Mouse (Mus musculus): ENCODE results near the gene Pou2f1. TPM values are rescaled to one million over a fixed set of nuclear protein-coding genes. Genes with fewer than 3 reads are reported as not detected.

Gene Pou2f1
- polyA plus RNA-seq, 1 experiment from 2014 or later, result 14.8 TPM

- Histone ChIP-seq H3K9ac (ENCODE audit: low read length) (no peak overlapping the region), H3K27ac (ENCODE audit: low read depth, low read length) (no peak overlapping the region), H3K27me3 (replicated peaks; ENCODE audit: control insufficient read depth, insufficient read depth, low read length) (peaks cover 15% of the 10 kb centered on the region; the same call in 1 of the 2 replicates), H3K36me3 (ENCODE audit: control insufficient read depth, insufficient read depth, low read length) (no peaks in the 10 kb centered on the region), H3K4me2 (ENCODE audit: low read length) (no peak overlapping the region), H3K9me3 (replicated peaks; ENCODE audit: control insufficient read depth, low read length) (no peaks in the 10 kb centered on the region), H3K4me1 (ENCODE audit: control insufficient read depth, insufficient read depth, low read length) (peaks cover 5% of the 10 kb centered on the region; the same call in 1 of the 2 replicates), H3K4me3 (ENCODE audit: low read depth, low read length) (no peak overlapping the region)
- WGBS, result 90% methylated on average over 8 of the region's 8 CpGs
- ATAC-seq, result no peak
- no peak for DNase-seq (ENCODE audit: low spot score)
Measured at GRCm38 (mm10) chr1:165848417-165848816, 154.1 kb downstream of the Pou2f1 start.

GRCm38 (mm10) chr1:165845366-165845765 is 157.1 kb downstream of the Pou2f1 start:
- ATAC-seq (0 out of 2 replicates have a peak, but pooled peaks have one; percentile 5), DNase-seq (ENCODE audit: low spot score) (no peak)
- Histone ChIP-seq H3K27me3 (replicated peaks; ENCODE audit: control insufficient read depth, insufficient read depth, low read length) (peaks cover 27% of the 10 kb centered on the region), H3K4me1 (ENCODE audit: control insufficient read depth, insufficient read depth, low read length) (peaks cover 15% of the 10 kb centered on the region), H3K9me3 (replicated peaks; ENCODE audit: control insufficient read depth, low read length) (no peaks in the 10 kb centered on the region), H3K9ac (ENCODE audit: low read length) (peak overlapping the region; percentile 61), H3K36me3 (ENCODE audit: control insufficient read depth, insufficient read depth, low read length) (no peaks in the 10 kb centered on the region), H3K4me2 (ENCODE audit: low read length) (peak overlapping the region; percentile 100), H3K4me3 (ENCODE audit: low read depth, low read length) (peak overlapping the region; percentile 46), H3K27ac (ENCODE audit: low read depth, low read length) (no peak overlapping the region)
- 11% methylated on average over 14 of the region's 14 CpGs for WGBS

- 0% methylated on average over 24 of the region's 26 CpGs for WGBS
- DNase-seq (ENCODE audit: low spot score), result no peak
- peak overlapping the region; percentile 61 for H3K9ac ChIP-seq (ENCODE audit: low read length)
Measured at GRCm38 (mm10) chr1:165844956-165845355, 157.5 kb downstream of the Pou2f1 start.

GRCm38 (mm10) chr1:165844466-165844951 is 158.0 kb downstream of the Pou2f1 start:
- peak overlapping the region; percentile 61 for H3K9ac ChIP-seq (ENCODE audit: low read length)
- peaks cover 36% of the 10 kb centered on the region for H3K27me3 ChIP-seq (replicated peaks; ENCODE audit: control insufficient read depth, insufficient read depth, low read length)
- H3K4me2 ChIP-seq (ENCODE audit: low read length), result peak overlapping the region; percentile 100
- H3K27ac ChIP-seq (ENCODE audit: low read depth, low read length), result no peak overlapping the region
- WGBS, result 2% methylated on average over 18 of the region's 20 CpGs
- peak overlapping the region; percentile 46 for H3K4me3 ChIP-seq (ENCODE audit: low read depth, low read length)
- H3K9me3 ChIP-seq (replicated peaks; ENCODE audit: control insufficient read depth, low read length), result no peaks in the 10 kb centered on the region
- H3K4me1 ChIP-seq (ENCODE audit: control insufficient read depth, insufficient read depth, low read length), result peaks cover 15% of the 10 kb centered on the region
- H3K36me3 ChIP-seq (ENCODE audit: control insufficient read depth, insufficient read depth, low read length), result no peaks in the 10 kb centered on the region
- DNase-seq (ENCODE audit: low spot score) (no peak), ATAC-seq (peak; percentile 65)

More at GRCm38 (mm10) chr1:165844956-165845355, 157.5 kb downstream of the Pou2f1 start:
- H3K4me3 ChIP-seq (ENCODE audit: low read depth, low read length), result peak overlapping the region; percentile 46
- H3K27ac ChIP-seq (ENCODE audit: low read depth, low read length), result no peak overlapping the region
- ATAC-seq, result peak; percentile 41
- peak overlapping the region; percentile 100 for H3K4me2 ChIP-seq (ENCODE audit: low read length)
- peaks cover 15% of the 10 kb centered on the region for H3K4me1 ChIP-seq (ENCODE audit: control insufficient read depth, insufficient read depth, low read length)
- H3K36me3 ChIP-seq (ENCODE audit: control insufficient read depth, insufficient read depth, low read length), result no peaks in the 10 kb centered on the region
- H3K9me3 ChIP-seq (replicated peaks; ENCODE audit: control insufficient read depth, low read length), result no peaks in the 10 kb centered on the region
- peaks cover 31% of the 10 kb centered on the region for H3K27me3 ChIP-seq (replicated peaks; ENCODE audit: control insufficient read depth, insufficient read depth, low read length)

- no peak overlapping the region for H3K27ac ChIP-seq (ENCODE audit: low read depth, low read length)
- H3K4me3 ChIP-seq (ENCODE audit: low read depth, low read length), result no peak overlapping the region
- 64% methylated on average over 3 of the region's 3 CpGs for WGBS
- H3K4me1 ChIP-seq (ENCODE audit: control insufficient read depth, insufficient read depth, low read length), result peaks cover 15% of the 10 kb centered on the region
- no peak overlapping the region for H3K9ac ChIP-seq (ENCODE audit: low read length)
- H3K36me3 ChIP-seq (ENCODE audit: control insufficient read depth, insufficient read depth, low read length), result no peaks in the 10 kb centered on the region
- DNase-seq (ENCODE audit: low spot score) (no peak), ATAC-seq (no peak)
- H3K4me2 ChIP-seq (ENCODE audit: low read length), result no peak overlapping the region
- peaks cover 41% of the 10 kb centered on the region for H3K27me3 ChIP-seq (replicated peaks; ENCODE audit: control insufficient read depth, insufficient read depth, low read length)
- no peaks in the 10 kb centered on the region for H3K9me3 ChIP-seq (replicated peaks; ENCODE audit: control insufficient read depth, low read length)
Measured at GRCm38 (mm10) chr1:165843586-165843985, 158.9 kb downstream of the Pou2f1 start.

GRCm38 (mm10) chr1:165842170-165842569 is 160.3 kb downstream of the Pou2f1 start:
- 55% methylated on average over 7 of the region's 7 CpGs for WGBS
- peaks cover 41% of the 10 kb centered on the region for H3K27me3 ChIP-seq (replicated peaks; ENCODE audit: control insufficient read depth, insufficient read depth, low read length)

GRCm38 (mm10) chr1:165840548-165841230 is 161.8 kb downstream of the Pou2f1 start:
- H3K4me1 ChIP-seq (ENCODE audit: control insufficient read depth, insufficient read depth, low read length), result peaks cover 20% of the 10 kb centered on the region
- H3K9ac ChIP-seq (ENCODE audit: low read length), result peak overlapping the region; percentile 56
- 9% methylated on average over 31 of the region's 31 CpGs for WGBS
- DNase-seq (ENCODE audit: low spot score) (no peak), ATAC-seq (0 out of 2 replicates have a peak, but pooled peaks have one; percentile 16)
- H3K4me2 ChIP-seq (ENCODE audit: low read length), result peak overlapping the region; percentile 55
- H3K36me3 ChIP-seq (ENCODE audit: control insufficient read depth, insufficient read depth, low read length), result no peaks in the 10 kb centered on the region
- peak overlapping the region; percentile 22 for H3K4me3 ChIP-seq (ENCODE audit: low read depth, low read length)
- H3K27ac ChIP-seq (ENCODE audit: low read depth, low read length), result no peak overlapping the region
- H3K9me3 ChIP-seq (replicated peaks; ENCODE audit: control insufficient read depth, low read length), result no peaks in the 10 kb centered on the region
- H3K27me3 ChIP-seq (replicated peaks; ENCODE audit: control insufficient read depth, insufficient read depth, low read length), result peaks cover 39% of the 10 kb centered on the region

More at GRCm38 (mm10) chr1:165842170-165842569, 160.3 kb downstream of the Pou2f1 start:
- H3K36me3 ChIP-seq (ENCODE audit: control insufficient read depth, insufficient read depth, low read length), result no peaks in the 10 kb centered on the region
- no peak overlapping the region for H3K27ac ChIP-seq (ENCODE audit: low read depth, low read length)
- no peak for ATAC-seq
- no peaks in the 10 kb centered on the region for H3K9me3 ChIP-seq (replicated peaks; ENCODE audit: control insufficient read depth, low read length)
- peaks cover 20% of the 10 kb centered on the region for H3K4me1 ChIP-seq (ENCODE audit: control insufficient read depth, insufficient read depth, low read length)
- H3K4me3 ChIP-seq (ENCODE audit: low read depth, low read length), result no peak overlapping the region
- H3K9ac ChIP-seq (ENCODE audit: low read length), result no peak overlapping the region
- DNase-seq (ENCODE audit: low spot score), result no peak
- H3K4me2 ChIP-seq (ENCODE audit: low read length), result no peak overlapping the region

GRCm38 (mm10) chr1:165839201-165839600 is 163.3 kb downstream of the Pou2f1 start:
- ATAC-seq, result no peak
- H3K4me1 ChIP-seq (ENCODE audit: control insufficient read depth, insufficient read depth, low read length), result peaks cover 27% of the 10 kb centered on the region

GRCm38 (mm10) chr1:165837546-165837945 is 164.9 kb downstream of the Pou2f1 start:
- Histone ChIP-seq H3K27ac (ENCODE audit: low read depth, low read length) (peak overlapping the region; percentile 53; the same call in 1 of the 2 replicates), H3K4me2 (ENCODE audit: low read length) (no peak overlapping the region), H3K36me3 (ENCODE audit: control insufficient read depth, insufficient read depth, low read length) (no peaks in the 10 kb centered on the region), H3K9ac (ENCODE audit: low read length) (peak overlapping the region; percentile 6; the same call in 1 of the 2 replicates), H3K4me3 (ENCODE audit: low read depth, low read length) (no peak overlapping the region), H3K27me3 (replicated peaks; ENCODE audit: control insufficient read depth, insufficient read depth, low read length) (peaks cover 35% of the 10 kb centered on the region), H3K4me1 (ENCODE audit: control insufficient read depth, insufficient read depth, low read length) (peaks cover 27% of the 10 kb centered on the region), H3K9me3 (replicated peaks; ENCODE audit: control insufficient read depth, low read length) (no peaks in the 10 kb centered on the region)
- DNase-seq (ENCODE audit: low spot score) (no peak), ATAC-seq (no peak)
- WGBS, result 29% methylated on average over 8 of the region's 8 CpGs

More at GRCm38 (mm10) chr1:165839201-165839600, 163.3 kb downstream of the Pou2f1 start:
- 85% methylated on average over 4 of the region's 4 CpGs for WGBS
- no peaks in the 10 kb centered on the region for H3K36me3 ChIP-seq (ENCODE audit: control insufficient read depth, insufficient read depth, low read length)
- no peak overlapping the region for H3K9ac ChIP-seq (ENCODE audit: low read length)
- no peak overlapping the region for H3K4me3 ChIP-seq (ENCODE audit: low read depth, low read length)
- no peaks in the 10 kb centered on the region for H3K9me3 ChIP-seq (replicated peaks; ENCODE audit: control insufficient read depth, low read length)
- H3K27me3 ChIP-seq (replicated peaks; ENCODE audit: control insufficient read depth, insufficient read depth, low read length), result peaks cover 38% of the 10 kb centered on the region
- H3K4me2 ChIP-seq (ENCODE audit: low read length), result no peak overlapping the region
- H3K27ac ChIP-seq (ENCODE audit: low read depth, low read length), result no peak overlapping the region
- DNase-seq (ENCODE audit: low spot score), result no peak
